Mouse (Mus musculus) thymus, adult 2 months (tissue): Measurements from ENCODE around the gene Jdp2.

Experiments used
- CTCF ChIP-seq: fragments of 200-500 bp; IDR thresholded peaks from 2 replicates; pipeline ENCODE4 v1.5.1; 2012; ENCODE audit warnings: mild to moderate bottlenecking, control low read depth, low read length, moderate library complexity, borderline replicate concordance; ENCODE audit not compliant: control insufficient read depth, poor library complexity, insufficient read depth; ENCODE audit errors: extremely low read depth
- POLR2A ChIP-seq: fragments of 200-500 bp; IDR thresholded peaks from 2 replicates; pipeline ENCODE4 v1.6.1; 2012; ENCODE audit warnings: mild to moderate bottlenecking, low read length, control low read depth, moderate library complexity; ENCODE audit not compliant: control insufficient read depth, poor library complexity, insufficient read depth; ENCODE audit errors: extremely low read depth

DNA sequence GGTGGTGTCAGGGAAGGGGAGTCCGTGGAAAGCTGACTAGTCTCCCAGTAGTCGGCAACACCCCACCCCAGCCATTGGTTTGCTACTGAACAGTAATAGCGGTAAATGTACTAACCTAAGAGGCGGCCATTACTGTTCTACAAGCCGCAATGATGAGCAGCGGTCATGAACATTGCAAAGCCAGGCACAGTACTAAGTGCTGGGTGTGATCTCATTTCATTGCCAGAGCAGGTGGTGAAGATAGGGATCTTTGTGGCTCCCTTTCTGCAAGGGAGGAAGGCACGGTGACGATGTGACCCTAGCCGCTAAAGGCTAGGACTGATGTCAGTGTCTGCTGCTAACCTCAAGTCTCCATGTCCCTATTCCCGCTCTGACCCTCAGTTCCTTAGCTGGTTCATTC is 33.5 kb downstream of the Jdp2 start:
- TF ChIP-seq POLR2A (no peak), CTCF (no peak)
